Mouse (Mus musculus) neural tube, embryonic 13.5 days (tissue): ENCODE measurements at regions not wholly inside any gene's neighbourhood (a gene's known extent, or its start where the extent isn't known, plus 50 kb on each side); places are given as distances from the start of the nearest gene placed in this dataset.

Experiments used
- ATAC-seq: fragments of 200-750 bp; cut with Nextera tagmentation; 2 replicates; pipeline ENCODE4 v1.8.0; 2017; ENCODE audit warnings: low read depth, mild to moderate bottlenecking, moderate TSS enrichment, moderate library complexity
- H3K27ac ChIP-seq: fragments of 300-500 bp; sonication (generic); replicated peaks from 2 replicates; pipeline ENCODE4 v1.5.1; 2015; ENCODE audit warnings: moderate library complexity, mild to moderate bottlenecking, inconsistent platforms
- H3K27me3 ChIP-seq: fragments of 300-500 bp; sonication (generic); 2 replicates; pipeline ENCODE4 v1.6.1; 2015; ENCODE audit warnings: mild to moderate bottlenecking, inconsistent platforms
- H3K36me3 ChIP-seq: fragments of 300-500 bp; sonication (generic); 2 replicates; pipeline ENCODE4 v1.6.1; 2015; ENCODE audit warnings: mild to moderate bottlenecking, inconsistent platforms
- H3K4me1 ChIP-seq: fragments of 300-500 bp; sonication (generic); replicated peaks from 2 replicates; pipeline ENCODE4 v1.6.1; 2015; ENCODE audit warnings: inconsistent platforms
- H3K4me2 ChIP-seq: fragments of 300-500 bp; sonication (generic); 2 replicates; pipeline ENCODE4 v1.6.1; 2015; ENCODE audit warnings: inconsistent platforms, mild to moderate bottlenecking, moderate library complexity
- H3K4me3 ChIP-seq: fragments of 300-500 bp; sonication (generic); 2 replicates; pipeline ENCODE4 v1.5.1; 2015; ENCODE audit warnings: mild to moderate bottlenecking, inconsistent platforms
- H3K9ac ChIP-seq: fragments of 300-500 bp; sonication (generic); 2 replicates; pipeline ENCODE4 v1.6.1; 2015; ENCODE audit warnings: moderate library complexity, mild to moderate bottlenecking, inconsistent platforms
- H3K9me3 ChIP-seq: fragments of 300-500 bp; sonication (generic); 2 replicates; pipeline ENCODE4 v1.6.1; 2016; ENCODE audit warnings: inconsistent platforms
- WGBS: fragments of 180-500 bp; shearing (Covaris S2); methylation state at CpG from one replicate; pipeline ENCODE4 v1.1.7; 2015; 5-methylcytosine and 5-hydroxymethylcytosine counted together

DNA sequence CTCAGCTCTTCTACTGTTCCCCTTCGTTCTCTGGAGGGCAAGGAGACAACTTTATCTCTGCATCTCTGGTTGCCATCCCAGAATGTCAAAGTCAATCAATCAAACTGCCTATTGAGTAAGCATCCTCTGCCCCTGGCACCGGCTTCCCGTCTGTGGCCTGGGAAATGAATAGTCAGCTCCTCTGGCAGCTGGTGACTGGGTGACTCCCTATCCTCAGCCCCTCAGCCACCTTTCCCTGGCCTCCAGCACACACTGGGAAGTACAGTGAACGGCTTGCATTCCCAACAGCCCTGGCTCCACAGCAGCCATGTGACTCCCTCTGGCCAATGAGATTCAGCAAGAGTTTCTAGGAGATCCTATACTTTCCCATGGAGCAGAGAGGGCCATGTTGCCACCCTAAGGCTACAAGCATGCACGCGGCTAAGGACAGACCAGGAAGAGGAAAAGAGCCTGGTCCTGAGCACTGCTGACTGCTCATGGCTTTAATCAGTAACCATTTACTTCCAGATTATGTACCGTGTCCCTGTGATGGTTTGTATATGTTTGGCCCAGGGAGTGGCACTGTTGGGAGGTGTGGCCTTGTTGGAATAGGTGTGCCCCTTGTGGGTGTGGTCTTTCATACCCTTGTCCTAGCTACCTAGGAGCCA, 119.6 kb downstream of the Inhbb start:
- H3K4me2 ChIP-seq = no peak overlapping the region
- peaks cover 17% of the 10 kb centered on the region; the same call in 1 of the 2 replicates for H3K4me1 ChIP-seq
- H3K4me3 ChIP-seq = no peak overlapping the region
- 0 out of 2 replicates have a peak, but pooled peaks cover 2% of the 10 kb centered on the region for H3K27me3 ChIP-seq
- H3K27ac ChIP-seq = no peak overlapping the region
- H3K36me3 ChIP-seq = no peaks in the 10 kb centered on the region
- no peak overlapping the region for H3K9ac ChIP-seq
- WGBS = 64% methylated on average over 7 of the region's 7 CpGs
- ATAC-seq = no peak
- H3K9me3 ChIP-seq = no peaks in the 10 kb centered on the region

DNA sequence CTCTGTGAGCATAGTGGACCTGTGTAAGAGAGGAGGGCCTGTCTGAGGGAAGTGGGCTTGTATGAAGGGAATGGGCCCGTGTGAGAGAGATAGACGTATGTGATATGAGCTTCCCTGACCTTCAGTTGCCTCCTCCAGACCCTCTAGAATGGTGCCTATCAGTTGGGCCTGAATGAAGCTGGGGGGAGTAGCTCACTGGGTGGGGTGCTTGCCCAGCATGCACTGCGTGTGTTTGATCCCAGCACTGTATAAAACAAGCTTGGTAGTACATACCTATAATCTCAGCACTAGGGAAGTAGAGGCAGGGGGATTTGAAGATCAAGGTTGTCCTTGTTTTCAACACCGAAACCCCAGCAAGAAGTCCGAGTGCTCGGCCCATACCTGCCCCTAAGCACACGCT, 120.1 kb downstream of the Inhbb start:
- no peaks in the 10 kb centered on the region for H3K9me3 ChIP-seq
- no peak overlapping the region for H3K4me3 ChIP-seq
- 0 out of 2 replicates have a peak, but pooled peaks cover 2% of the 10 kb centered on the region for H3K27me3 ChIP-seq
- no peak overlapping the region for H3K4me2 ChIP-seq
- H3K9ac ChIP-seq = no peak overlapping the region
- no peaks in the 10 kb centered on the region for H3K36me3 ChIP-seq
- 93% methylated on average over 7 of the region's 7 CpGs for WGBS
- no peak for ATAC-seq
- H3K4me1 ChIP-seq = peaks cover 17% of the 10 kb centered on the region; the same call in 1 of the 2 replicates
- H3K27ac ChIP-seq = no peak overlapping the region

DNA sequence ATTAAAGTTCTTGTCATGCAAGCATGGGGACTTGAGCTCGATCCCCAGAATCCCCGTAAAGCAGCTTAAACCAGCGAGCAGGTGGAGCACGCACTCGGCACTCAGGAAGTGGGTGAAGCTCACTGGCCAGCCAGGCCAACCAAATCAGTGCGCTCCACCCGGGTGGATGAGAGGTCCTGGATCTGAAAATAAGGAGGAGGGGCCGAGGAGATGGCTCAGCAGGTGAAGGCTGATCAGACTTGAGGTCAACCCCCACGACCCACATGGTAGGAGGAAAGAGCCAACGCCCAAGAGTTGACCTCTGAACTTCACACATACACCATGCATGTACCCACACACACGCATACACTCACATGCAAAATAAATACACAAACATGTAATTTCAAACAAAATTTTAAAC, 120.8 kb downstream of the Inhbb start:
- no peak overlapping the region for H3K4me2 ChIP-seq
- WGBS = 88% methylated on average over 11 of the region's 11 CpGs
- peaks cover 17% of the 10 kb centered on the region; the same call in 1 of the 2 replicates for H3K4me1 ChIP-seq
- H3K4me3 ChIP-seq = no peak overlapping the region
- no peak overlapping the region for H3K27ac ChIP-seq
- ATAC-seq = no peak
- no peaks in the 10 kb centered on the region for H3K36me3 ChIP-seq
- H3K9ac ChIP-seq = no peak overlapping the region
- H3K27me3 ChIP-seq = 0 out of 2 replicates have a peak, but pooled peaks cover 2% of the 10 kb centered on the region
- H3K9me3 ChIP-seq = no peaks in the 10 kb centered on the region

DNA sequence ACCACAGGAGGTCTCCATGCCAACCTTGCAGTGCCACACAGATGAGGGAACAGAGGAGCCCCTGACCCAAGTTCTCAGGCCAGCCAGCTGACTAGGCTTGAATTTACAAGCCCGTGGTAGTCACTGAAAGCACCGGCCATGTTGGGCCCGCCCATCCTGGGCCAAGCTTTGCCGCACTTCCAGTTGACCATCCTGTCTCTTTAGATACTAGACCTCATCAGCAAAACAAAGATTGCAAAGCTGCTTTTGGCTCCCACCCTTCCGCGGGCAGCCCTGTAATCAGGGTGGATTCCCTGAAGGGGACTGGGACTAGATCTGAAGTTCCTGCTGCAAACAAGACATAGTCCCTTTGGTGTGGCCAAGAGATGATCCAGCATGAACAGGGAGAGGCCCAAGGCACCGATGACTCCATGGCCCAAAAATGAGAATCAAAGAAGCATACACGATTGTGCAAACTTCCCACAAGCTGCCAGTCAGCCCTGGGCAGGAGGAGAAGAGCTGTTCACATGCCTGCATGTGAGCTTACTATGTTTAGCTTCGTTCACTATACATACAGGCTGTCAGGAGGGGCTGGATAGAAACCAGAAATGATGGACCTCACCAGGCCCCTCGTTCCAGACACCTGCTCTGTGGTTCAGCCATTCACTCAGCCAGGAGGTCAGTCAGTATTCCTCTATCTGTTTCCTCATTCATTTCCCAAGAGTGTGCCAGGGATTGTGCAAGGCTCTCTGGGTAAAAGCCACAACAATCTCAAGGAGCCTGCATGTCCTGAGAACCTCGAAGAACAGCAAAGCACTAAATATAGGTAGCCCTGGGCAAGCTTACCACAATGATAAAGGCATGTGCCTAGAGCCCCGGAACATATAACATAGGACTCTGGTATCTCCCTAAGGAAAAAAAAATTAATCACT, 122.0 kb downstream of the Inhbb start:
- H3K9ac ChIP-seq = no peak overlapping the region
- no peak overlapping the region for H3K4me3 ChIP-seq
- no peaks in the 10 kb centered on the region for H3K36me3 ChIP-seq
- 86% methylated on average over 12 of the region's 12 CpGs for WGBS
- no peak for ATAC-seq
- 0 out of 2 replicates have a peak, but pooled peaks cover 2% of the 10 kb centered on the region for H3K27me3 ChIP-seq
- H3K27ac ChIP-seq = no peak overlapping the region
- H3K4me2 ChIP-seq = no peak overlapping the region
- H3K4me1 ChIP-seq = peaks cover 12% of the 10 kb centered on the region; the same call in 1 of the 2 replicates
- H3K9me3 ChIP-seq = no peaks in the 10 kb centered on the region

DNA sequence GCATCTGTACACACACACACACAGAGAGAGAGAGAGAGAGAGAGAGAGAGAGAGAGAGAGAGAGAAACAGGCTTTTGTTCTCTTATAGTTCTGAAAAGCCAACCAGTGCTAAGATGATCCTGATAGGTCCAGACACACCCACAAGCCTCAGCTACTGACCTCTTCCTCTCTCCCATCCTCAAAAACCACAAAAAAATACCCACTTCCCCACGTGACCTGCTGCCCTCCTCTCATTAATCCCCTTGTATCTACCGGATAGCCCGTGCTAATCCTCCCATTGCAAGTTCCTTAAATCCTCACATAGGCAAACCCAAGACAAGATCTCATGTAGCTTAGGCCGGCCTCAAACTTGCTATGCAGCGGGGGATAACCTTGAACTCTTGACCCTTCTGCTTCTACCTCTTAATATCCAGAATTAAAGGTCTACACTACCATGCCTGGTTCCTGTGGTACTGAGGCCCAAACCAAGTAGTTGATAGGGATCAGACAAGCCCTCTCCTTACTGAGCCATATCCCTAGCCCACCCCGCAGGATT, 123.3 kb downstream of the Inhbb start:
- H3K36me3 ChIP-seq = no peaks in the 10 kb centered on the region
- no peak overlapping the region for H3K27ac ChIP-seq
- H3K9me3 ChIP-seq = no peaks in the 10 kb centered on the region
- ATAC-seq = no peak
- H3K9ac ChIP-seq = no peak overlapping the region
- no peaks in the 10 kb centered on the region for H3K4me1 ChIP-seq
- no peak overlapping the region for H3K4me3 ChIP-seq
- WGBS = 83% methylated on average over 6 of the region's 6 CpGs
- 0 out of 2 replicates have a peak, but pooled peaks cover under 1% of the 10 kb centered on the region for H3K27me3 ChIP-seq
- H3K4me2 ChIP-seq = no peak overlapping the region

DNA sequence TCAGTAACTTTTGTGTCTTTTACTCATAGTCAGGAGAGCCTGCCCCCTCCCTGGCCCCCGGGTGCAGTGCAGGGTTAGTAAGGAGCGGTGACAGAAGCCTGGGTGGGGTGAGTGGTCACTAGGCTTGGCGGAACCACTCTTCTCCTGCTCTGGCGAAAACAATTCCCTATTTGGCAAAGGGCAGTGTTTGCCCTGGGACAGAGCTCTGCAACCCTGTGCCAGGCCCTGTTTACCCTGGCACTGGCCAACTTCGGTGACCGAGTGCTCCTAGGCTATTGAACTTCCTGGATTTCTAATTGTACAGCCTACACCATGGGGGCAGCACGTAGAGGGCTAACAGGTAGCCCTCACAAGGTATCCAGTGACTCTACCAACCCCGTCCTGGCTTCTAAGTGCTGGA, 126.9 kb downstream of the Inhbb start:
- Histone ChIP-seq H3K4me1 (no peaks in the 10 kb centered on the region), H3K36me3 (no peaks in the 10 kb centered on the region), H3K4me3 (no peak overlapping the region), H3K9ac (no peak overlapping the region), H3K27me3 (no peaks in the 10 kb centered on the region), H3K27ac (no peak overlapping the region), H3K9me3 (no peaks in the 10 kb centered on the region), H3K4me2 (no peak overlapping the region)
- ATAC-seq = no peak
- 87% methylated on average over 8 of the region's 8 CpGs for WGBS

DNA sequence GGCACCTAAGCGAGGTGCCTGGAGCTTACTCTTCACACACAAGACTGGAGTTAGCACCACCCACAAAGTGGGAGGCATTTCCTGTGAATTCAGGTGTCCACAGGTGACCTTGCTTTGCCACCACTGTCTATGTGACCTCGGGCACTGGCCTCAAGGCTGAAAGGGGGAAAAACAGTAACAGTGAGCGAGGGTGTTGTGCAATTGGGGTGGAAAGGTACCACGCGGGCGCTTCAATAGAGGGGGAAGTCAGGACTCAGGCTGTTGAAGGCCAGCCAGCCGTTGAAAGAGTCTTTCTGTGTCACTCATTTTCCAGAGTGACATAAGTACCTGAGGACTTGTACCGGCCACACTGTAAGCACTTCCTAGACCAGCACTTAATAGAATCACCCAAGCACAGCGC, 128.2 kb downstream of the Inhbb start:
- Histone ChIP-seq H3K9me3 (no peaks in the 10 kb centered on the region), H3K4me1 (no peaks in the 10 kb centered on the region), H3K27ac (no peak overlapping the region), H3K4me2 (no peak overlapping the region), H3K36me3 (no peaks in the 10 kb centered on the region), H3K9ac (no peak overlapping the region), H3K27me3 (no peaks in the 10 kb centered on the region), H3K4me3 (no peak overlapping the region)
- WGBS = 83% methylated on average over 9 of the region's 9 CpGs
- no peak for ATAC-seq

DNA sequence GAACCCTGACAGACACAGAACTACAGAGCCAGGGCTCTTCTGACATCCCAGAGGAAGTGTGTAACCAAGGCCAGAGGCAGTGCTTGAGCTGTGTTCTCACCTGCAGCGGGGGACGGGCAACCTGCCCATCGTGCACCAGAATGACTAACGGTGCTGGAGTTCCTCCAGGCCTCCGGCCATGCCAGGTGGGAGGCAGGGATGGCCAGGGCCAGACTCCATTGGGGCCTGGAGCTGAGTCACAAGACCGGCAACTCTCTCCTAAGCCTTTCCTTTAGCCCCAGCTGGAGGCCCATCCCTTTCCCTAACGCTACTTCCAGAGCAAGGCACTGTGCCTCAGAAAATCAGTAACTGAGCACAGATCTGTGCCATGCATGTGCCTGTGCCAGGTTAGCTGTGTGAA, 129.8 kb downstream of the Inhbb start:
- no peaks in the 10 kb centered on the region for H3K36me3 ChIP-seq
- WGBS = 87% methylated on average over 7 of the region's 7 CpGs

DNA sequence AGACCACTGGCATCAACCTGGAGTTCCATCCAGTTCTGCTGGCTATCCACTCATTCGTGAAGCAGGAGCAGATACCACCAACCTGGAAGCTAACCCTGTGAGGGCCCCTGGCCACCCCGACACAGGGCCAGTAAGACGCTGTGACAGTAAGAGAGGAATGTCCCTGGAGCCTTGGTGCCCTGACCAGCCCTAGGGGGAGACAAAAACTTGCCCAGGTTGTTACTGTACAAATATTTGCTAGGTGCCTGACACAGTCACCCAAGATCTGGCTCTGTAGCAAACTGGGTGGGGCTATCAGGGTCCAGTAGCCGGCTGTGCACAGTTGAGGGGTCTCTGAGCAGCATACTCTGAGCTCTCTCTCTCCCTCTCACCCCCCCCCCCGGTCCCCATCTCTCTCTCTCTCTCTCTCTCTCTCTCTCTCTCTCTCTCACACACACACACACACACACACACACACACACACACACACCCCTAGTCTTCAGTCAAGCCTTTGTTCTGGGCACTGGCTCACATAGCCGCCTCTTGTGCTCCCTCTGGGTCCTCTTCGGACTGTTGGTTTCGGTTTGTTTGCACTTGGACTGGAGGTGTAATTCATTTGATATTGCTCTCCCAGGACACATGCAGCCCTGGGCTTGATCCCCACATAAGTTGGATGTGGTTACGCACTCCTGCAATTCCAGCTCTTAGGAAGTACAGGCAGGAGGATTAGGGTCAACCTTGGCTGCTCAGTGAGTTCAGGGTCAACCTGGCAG, 131.7 kb downstream of the Inhbb start:
- Histone ChIP-seq H3K27me3 (no peaks in the 10 kb centered on the region), H3K9ac (no peak overlapping the region), H3K9me3 (no peaks in the 10 kb centered on the region), H3K27ac (no peak overlapping the region), H3K4me3 (no peak overlapping the region), H3K36me3 (no peaks in the 10 kb centered on the region), H3K4me2 (no peak overlapping the region), H3K4me1 (no peaks in the 10 kb centered on the region)
- 67% methylated on average over 8 of the region's 9 CpGs for WGBS
- ATAC-seq = no peak

More for the DNA sequence above, 129.8 kb downstream of the Inhbb start:
- Histone ChIP-seq H3K27me3 (no peaks in the 10 kb centered on the region), H3K9ac (no peak overlapping the region), H3K27ac (no peak overlapping the region), H3K9me3 (no peaks in the 10 kb centered on the region), H3K4me2 (no peak overlapping the region), H3K4me3 (no peak overlapping the region), H3K4me1 (no peaks in the 10 kb centered on the region)
- no peak for ATAC-seq

DNA sequence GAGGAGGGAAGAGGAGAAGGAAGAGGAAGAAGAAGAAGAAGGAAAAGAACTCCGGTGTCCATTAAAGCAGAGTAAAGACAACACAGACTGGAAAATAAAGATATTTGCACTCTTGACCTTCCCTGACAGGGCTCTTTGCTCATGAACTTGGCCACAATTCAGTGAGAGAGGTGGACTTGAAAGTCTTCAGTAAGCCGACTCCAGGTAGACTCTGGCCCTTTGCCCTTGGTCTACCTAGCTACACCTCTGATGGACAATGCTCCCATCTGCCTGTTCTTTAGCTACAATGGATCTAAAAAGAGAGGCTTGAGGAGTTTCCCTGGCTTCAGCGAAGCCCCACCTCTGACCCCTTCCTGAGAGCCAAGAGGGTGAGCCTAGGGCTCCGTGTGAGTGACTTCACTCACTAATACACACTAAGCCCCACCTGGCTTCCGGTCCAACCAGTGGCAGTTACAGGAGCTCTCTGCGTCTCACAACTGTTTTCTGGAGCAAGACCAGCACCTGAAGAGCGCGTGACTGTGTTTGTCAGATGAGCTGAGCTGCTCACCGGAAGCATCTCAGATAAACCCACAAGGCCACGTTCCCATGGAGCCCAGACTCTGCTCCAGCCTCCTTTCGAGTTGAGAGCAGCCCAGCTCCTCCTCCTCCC, 132.4 kb downstream of the Inhbb start:
- no peaks in the 10 kb centered on the region for H3K36me3 ChIP-seq
- H3K27ac ChIP-seq = no peak overlapping the region
- H3K9me3 ChIP-seq = no peaks in the 10 kb centered on the region
- no peak for ATAC-seq
- H3K27me3 ChIP-seq = no peaks in the 10 kb centered on the region
- 92% methylated on average over 11 of the region's 11 CpGs for WGBS
- no peak overlapping the region for H3K4me2 ChIP-seq
- no peak overlapping the region for H3K4me3 ChIP-seq
- H3K4me1 ChIP-seq = no peaks in the 10 kb centered on the region
- no peak overlapping the region for H3K9ac ChIP-seq

DNA sequence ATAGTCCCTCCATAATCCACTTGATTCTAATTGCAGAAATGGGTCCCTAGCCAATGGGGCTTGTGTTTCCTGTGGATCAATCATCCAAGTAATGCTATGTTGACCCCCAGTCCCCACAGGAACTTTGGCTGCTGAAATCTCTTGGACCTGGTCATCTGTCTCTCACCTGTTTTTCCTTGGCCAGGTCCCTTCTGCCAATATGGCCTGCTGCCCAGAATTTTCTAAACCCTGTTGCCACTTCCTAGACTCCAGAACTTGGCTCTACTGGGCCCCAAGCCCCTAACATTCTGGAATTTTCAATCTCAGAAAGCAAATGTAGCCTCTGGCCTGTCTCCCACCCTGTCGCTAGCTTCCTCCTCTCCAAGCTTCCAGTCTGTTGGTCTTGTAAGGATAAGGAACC, 139.6 kb downstream of the Inhbb start:
- 93% methylated on average over 1 of the region's 1 CpGs for WGBS

More for the DNA sequence above, 139.6 kb downstream of the Inhbb start:
- no peak overlapping the region for H3K4me3 ChIP-seq
- no peak overlapping the region for H3K4me2 ChIP-seq
- H3K4me1 ChIP-seq = no peaks in the 10 kb centered on the region
- no peaks in the 10 kb centered on the region; the same call in 1 of the 2 replicates for H3K27me3 ChIP-seq
- no peaks in the 10 kb centered on the region for H3K36me3 ChIP-seq
- no peak for ATAC-seq
- H3K27ac ChIP-seq = no peak overlapping the region
- no peaks in the 10 kb centered on the region for H3K9me3 ChIP-seq
- H3K9ac ChIP-seq = no peak overlapping the region
